Mouse (Mus musculus) left cerebral cortex, adult 18-20 months (tissue): ENCODE results near the gene Stoml2. TPM values are rescaled to one million over a fixed set of nuclear protein-coding genes. Genes with fewer than 3 reads are reported as not detected.

Source experiments
- DNase-seq, 2 experiments: peaks; one replicate each; pipeline ENCODE4 v3.0.0; 2021 to 2022; ENCODE audit warnings: low spot score in 2 of 2, mixed read lengths in 1 of 2
- long read RNA-seq, 2 experiments: library from polyadenylated mRNA; stranded (forward); transcript quantifications; one replicate each; pipeline ENCODE4 v2.0.0; 2021
- total RNA-seq, 2 experiments: library from RNA; stranded (reverse); gene quantifications; 2 replicates each; pipeline ENCODE4 v1.2.3; 2021

Gene Stoml2
- 100 to 1,000 TPM; 104 to 113 TPM for total RNA-seq
- long read RNA-seq, experiment 1, transcript Stoml2-201 (10 exons, 1,874 nt): major isoform, 74 of 128 reads
- long read RNA-seq, experiment 1, partial matches to known transcripts: 4 of 128 reads
- long read RNA-seq, experiment 1, other reads (novel, unspliced or antisense): 50 of 128 reads
- long read RNA-seq, experiment 2, transcript Stoml2-201 (10 exons, 1,874 nt): major isoform, 71 of 104 reads
- long read RNA-seq, experiment 2, partial matches to known transcripts: 7 of 104 reads
- long read RNA-seq, experiment 2, other reads (novel, unspliced or antisense): 26 of 104 reads

- DNase-seq: peak; percentile 89 to 92
Observed at GRCm38 (mm10) chr4:43031237-43031995, at the start of gene Stoml2. Stoml2 (minus strand) TSS chr4:43031710.

GRCm38 (mm10) chr4:43078071-43078718 lies 46.7 kb upstream of the Stoml2 start:
- no peak for DNase-seq

- DNase-seq: no peak
Observed at GRCm38 (mm10) chr4:43074923-43075322, 43.4 kb upstream of the Stoml2 start.

GRCm38 (mm10) chr4:43065471-43065870 lies 34.0 kb upstream of the Stoml2 start:
- DNase-seq: no peak

GRCm38 (mm10) chr4:43060286-43060685 lies 28.8 kb upstream of the Stoml2 start:
- DNase-seq: no peak

- no peak for DNase-seq
Observed at GRCm38 (mm10) chr4:43059697-43060096, 28.2 kb upstream of the Stoml2 start.

- peak; percentile 82 to 84 for DNase-seq
Observed at GRCm38 (mm10) chr4:43058753-43059654, 27.5 kb upstream of the Stoml2 start, which contains the start of gene Unc13b. Unc13b (plus strand) TSS chr4:43058953.

GRCm38 (mm10) chr4:43058392-43058752 lies 26.9 kb upstream of the Stoml2 start:
- DNase-seq: no peak

- DNase-seq: no peak
Observed at GRCm38 (mm10) chr4:43057654-43058053, 26.1 kb upstream of the Stoml2 start.

GRCm38 (mm10) chr4:43052627-43053026 lies 21.1 kb upstream of the Stoml2 start:
- no peak for DNase-seq

- DNase-seq: peak; percentile 71 to 72
Observed at GRCm38 (mm10) chr4:43047231-43047630, 15.7 kb upstream of the Stoml2 start.

GRCm38 (mm10) chr4:43046607-43047006 lies 15.1 kb upstream of the Stoml2 start:
- DNase-seq: no peak

GRCm38 (mm10) chr4:43045659-43046302 lies 14.3 kb upstream of the Stoml2 start, which contains the start of gene Fam214b:
Fam214b (minus strand) TSS chr4:43046220.
- DNase-seq: peak; percentile 91 to 93

DNA sequence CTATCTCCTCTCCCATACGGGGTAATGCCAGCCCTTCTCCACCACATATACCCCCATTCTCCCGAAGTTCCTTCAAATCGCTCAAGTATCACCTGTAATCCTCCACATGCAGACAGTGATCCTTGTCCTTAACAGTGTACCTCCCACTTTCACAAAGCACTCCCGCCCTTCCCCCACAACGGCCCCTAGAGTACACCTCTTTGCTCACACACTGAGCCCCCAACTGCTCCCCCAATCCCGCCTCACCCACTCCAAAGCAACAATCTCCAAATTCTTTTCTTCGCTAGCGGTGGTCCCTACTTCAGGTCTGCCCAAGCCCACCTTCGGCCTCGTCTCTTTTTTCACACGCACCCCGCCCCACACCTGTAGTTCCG lies 13.8 kb upstream of the Stoml2 start:
- DNase-seq: no peak

DNA sequence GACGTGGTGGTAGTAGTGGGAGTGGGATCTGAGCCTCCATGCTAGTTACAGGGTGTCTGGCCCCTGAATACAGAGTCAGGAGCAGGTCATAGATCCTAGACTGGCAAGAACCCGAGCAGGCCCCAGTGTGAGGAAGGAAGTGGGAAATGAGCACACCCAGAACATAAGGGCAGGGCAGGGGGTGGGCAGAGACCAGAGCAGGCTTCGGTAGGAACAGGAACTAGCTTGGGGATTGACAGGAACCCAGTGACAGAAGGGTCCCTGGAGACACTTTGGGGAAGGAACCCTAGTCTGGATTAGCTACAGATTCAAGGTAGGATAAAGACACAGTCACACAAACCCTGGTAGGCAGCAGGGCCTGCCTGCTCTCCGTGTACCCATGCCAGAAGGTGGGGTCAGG lies 13.2 kb upstream of the Stoml2 start:
- DNase-seq: no peak

DNA sequence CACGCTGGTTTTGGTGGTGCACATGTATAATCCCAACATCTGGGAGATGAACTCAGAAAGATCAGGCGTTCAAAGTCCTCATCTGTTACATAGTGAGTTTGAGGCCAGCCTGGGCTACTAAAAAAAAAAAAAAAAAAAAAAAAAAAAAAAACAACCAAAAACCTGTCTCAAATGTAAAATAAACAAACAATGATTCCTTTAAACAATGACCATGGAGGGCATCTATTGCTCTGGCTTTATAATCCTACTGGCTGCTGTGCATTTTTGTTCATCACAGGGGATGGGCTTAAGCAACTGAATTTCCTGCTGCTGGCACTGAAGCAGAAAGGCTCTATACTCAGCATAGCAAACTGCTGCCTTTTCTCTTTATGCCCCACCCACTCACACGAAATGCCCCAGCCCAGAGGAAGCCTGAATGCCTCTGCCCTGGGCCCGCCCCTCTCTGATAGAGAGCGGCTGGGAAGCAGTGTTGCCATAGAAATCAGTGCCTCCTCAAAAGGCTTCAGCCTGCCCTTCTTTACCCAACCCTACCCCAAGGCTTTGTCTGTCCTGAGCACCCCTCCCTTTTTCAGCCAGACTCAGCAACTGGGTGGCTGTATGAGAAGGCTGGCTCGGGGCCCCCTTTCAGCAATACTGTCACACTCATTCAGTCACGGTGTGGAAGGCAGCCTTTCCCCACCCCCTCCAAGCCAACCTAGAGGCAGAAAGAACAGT lies 12.3 kb upstream of the Stoml2 start:
- peak in 1 of 2 experiments; percentile 38 for DNase-seq

DNA sequence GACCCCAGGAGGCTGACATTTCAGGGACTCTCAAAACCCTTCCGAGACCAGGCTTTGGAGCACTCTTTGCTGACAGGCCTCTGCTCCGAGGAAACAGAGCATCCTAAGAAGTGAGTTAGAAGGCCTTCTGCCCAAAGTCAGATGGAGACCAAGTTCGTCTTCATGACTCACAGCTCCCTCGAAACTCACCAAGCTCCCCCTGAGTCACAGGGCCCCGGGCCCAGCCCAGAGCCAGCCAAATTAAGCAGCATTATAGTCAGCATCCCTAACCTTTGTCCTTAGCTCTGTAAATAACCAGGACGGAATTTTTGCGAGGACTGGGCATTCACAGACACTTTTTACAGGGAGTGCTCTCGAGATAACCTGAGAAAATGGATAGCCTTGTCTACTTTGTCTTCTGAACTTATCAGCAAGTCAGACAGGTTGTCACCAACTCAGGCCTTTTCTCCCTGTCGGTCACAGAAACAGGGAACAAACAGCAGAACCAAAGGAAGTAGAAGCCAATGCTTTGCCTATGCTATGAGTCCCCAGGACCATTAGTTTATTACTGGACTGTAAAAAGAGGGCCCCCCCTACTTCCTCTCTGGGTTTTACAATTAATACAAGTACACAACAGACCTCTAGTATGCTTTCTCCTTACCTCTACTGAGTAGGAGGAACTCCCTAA lies 9.5 kb upstream of the Stoml2 start:
- DNase-seq: no peak

GRCm38 (mm10) chr4:43040114-43040572 lies 8.6 kb upstream of the Stoml2 start:
- DNase-seq: peak; percentile 89 to 95

DNA sequence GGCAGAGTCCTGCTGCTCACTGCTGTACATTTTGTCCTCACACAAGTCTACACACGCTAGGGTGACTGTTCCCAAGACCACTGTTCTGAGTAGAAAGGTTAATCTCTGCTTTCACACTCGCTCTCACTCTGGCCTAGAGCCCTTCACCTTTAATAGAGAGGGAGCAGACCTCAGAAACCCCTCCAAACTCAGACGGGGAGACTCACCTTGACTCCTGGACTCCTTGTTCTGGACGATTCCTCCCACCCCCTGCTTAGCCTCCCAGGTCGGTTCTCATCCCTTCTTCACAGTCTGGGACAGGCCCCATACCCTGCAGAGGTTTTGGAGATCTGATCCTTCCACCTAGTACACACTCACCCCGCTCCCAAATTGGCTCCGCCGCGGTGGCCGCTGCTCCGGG lies 8.1 kb upstream of the Stoml2 start:
- DNase-seq: no peak
